Mouse (Mus musculus) heart, embryonic 10.5 days (tissue): ENCODE data around the gene Drc3. TPM values are rescaled to one million over a fixed set of nuclear protein-coding genes. Genes with fewer than 3 reads are reported as not detected.

Experiments used
- DNase-seq: peaks from one replicate; pipeline ENCODE4 v3.0.0-alpha.2; 2017; ENCODE audit warnings: low spot score
- H3K27ac ChIP-seq: fragments of 300-500 bp; sonication (generic); 2 replicates; pipeline ENCODE4 v1.5.1; 2016; ENCODE audit warnings: mild to moderate bottlenecking
- H3K27me3 ChIP-seq: fragments of 300-500 bp; sonication (generic); 2 replicates; pipeline ENCODE4 v1.6.1; 2016; ENCODE audit warnings: mild to moderate bottlenecking; ENCODE audit not compliant: poor library complexity, insufficient read depth, severe bottlenecking
- H3K36me3 ChIP-seq: fragments of 300-500 bp; sonication (generic); 2 replicates; pipeline ENCODE4 v1.6.1; 2016; ENCODE audit warnings: mild to moderate bottlenecking, moderate library complexity
- H3K4me1 ChIP-seq: fragments of 300-500 bp; sonication (generic); 2 replicates; pipeline ENCODE4 v1.6.1; 2016; ENCODE audit warnings: mild to moderate bottlenecking
- H3K4me3 ChIP-seq: fragments of 300-500 bp; sonication (generic); 2 replicates; pipeline ENCODE4 v1.5.1; 2016; ENCODE audit warnings: mild to moderate bottlenecking, moderate library complexity
- H3K9me3 ChIP-seq: fragments of 300-500 bp; sonication (generic); 2 replicates; pipeline ENCODE4 v1.6.1; 2016; ENCODE audit warnings: mild to moderate bottlenecking, moderate library complexity
- WGBS: fragments of 180-500 bp; shearing (Covaris S2); methylation state at CpG from one replicate; pipeline ENCODE4 v1.1.7; 2016; 5-methylcytosine and 5-hydroxymethylcytosine counted together
- polyA plus RNA-seq: library from polyadenylated mRNA; unstranded; fragments of >200 nt; fragmentation: Nextera tagmentation; extraction: Ambion mirVana; gene quantifications from 2 replicates; pipeline ENCODE4 v1.2.1, GENCODE M21; 2016

Gene Drc3
- polyA plus RNA-seq, 1 experiment from 2014 or later: 1.0 TPM

DNA sequence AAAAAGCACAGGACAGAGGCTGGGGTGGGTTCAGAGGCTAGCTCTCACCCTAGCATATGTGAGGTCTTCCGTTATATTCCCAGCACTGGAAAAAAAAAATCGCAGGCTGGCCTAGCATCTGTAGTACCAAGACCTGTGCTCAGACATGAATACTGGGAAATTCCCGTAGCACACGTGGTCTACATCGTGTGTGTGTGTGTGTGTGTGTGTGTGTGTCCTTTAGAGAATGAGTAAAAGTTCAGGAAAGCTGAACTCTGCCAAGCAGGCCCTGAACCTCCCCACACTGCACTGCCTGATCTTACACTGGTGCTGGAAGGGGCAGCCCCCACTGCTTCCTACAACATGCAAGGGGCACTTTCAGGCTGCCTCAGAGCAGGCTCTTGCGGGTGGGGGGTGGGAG is 21.4 kb downstream of the Drc3 start:
- Histone ChIP-seq H3K36me3 (no peaks in the 10 kb centered on the region), H3K27me3 (no peaks in the 10 kb centered on the region), H3K4me3 (no peak overlapping the region), H3K4me1 (no peaks in the 10 kb centered on the region), H3K9me3 (no peaks in the 10 kb centered on the region), H3K27ac (no peak overlapping the region)
- no peak for DNase-seq
- WGBS: 86% methylated on average over 6 of the region's 6 CpGs

DNA sequence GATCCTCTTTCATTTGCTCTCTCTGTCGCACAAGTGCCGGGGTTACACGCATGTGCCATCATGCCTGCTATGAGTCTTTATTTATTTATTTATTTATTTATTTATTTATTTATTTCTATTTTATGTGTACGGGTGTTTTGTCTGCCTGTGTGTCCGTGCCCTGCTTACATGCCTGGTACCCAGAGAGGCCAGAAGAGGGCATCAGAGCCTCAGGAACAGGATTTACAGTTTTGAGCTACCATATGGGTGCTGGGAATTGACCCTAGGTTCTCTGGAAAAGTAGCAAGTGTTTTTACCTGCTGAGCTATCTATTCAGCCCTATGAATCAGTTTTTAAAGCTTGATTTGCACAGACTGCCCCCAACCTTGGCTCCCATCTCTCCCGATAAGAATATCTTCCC is 30.4 kb downstream of the Drc3 start:
- Histone ChIP-seq H3K36me3 (no peaks in the 10 kb centered on the region), H3K9me3 (no peaks in the 10 kb centered on the region), H3K4me1 (peaks cover 30% of the 10 kb centered on the region), H3K4me3 (no peak overlapping the region), H3K27ac (no peak overlapping the region), H3K27me3 (peaks cover 10% of the 10 kb centered on the region; the same call in 1 of the 2 replicates)
- WGBS: 87% methylated on average over 6 of the region's 6 CpGs
- DNase-seq: no peak

DNA sequence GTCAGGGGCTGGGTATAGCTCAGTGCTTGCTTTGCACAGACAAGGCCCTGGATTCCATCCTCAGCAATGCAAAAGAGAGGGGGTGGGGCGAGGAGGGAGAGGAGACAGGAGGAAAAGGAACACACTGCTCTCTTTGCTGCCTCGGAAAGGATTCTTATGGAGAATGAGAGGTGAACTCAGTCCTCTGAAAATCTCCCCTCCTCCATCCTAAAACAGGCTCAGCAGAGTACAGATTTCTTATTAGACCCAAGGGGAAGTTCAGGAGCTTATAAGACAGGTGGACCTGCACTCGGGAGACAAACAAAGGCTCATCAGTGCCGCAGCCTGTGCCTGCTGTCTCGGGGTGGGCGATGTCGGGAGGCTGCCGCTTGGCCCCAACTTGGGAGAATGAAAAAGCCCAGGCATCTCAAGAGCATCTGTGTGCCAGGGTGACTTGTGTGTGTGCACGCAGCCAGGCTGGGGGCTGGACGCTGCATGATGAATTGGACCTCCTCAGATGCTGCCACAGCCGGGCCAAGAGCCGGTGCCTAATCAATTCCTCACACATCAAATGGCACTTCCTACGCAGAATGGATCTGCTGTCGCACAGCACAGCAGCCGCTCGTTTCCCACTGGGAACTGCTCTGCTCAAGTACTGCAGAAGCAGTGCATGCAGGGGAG is 31.8 kb downstream of the Drc3 start:
- no peak for DNase-seq
- peaks cover 30% of the 10 kb centered on the region for H3K4me1 ChIP-seq
- H3K36me3 ChIP-seq: no peaks in the 10 kb centered on the region
- H3K27me3 ChIP-seq: peaks cover 10% of the 10 kb centered on the region; the same call in 1 of the 2 replicates
- no peak overlapping the region; the same call in 1 of the 2 replicates for H3K27ac ChIP-seq
- no peaks in the 10 kb centered on the region for H3K9me3 ChIP-seq
- peak overlapping the region; percentile 42 for H3K4me3 ChIP-seq
- WGBS: 10% methylated on average over 16 of the region's 16 CpGs

DNA sequence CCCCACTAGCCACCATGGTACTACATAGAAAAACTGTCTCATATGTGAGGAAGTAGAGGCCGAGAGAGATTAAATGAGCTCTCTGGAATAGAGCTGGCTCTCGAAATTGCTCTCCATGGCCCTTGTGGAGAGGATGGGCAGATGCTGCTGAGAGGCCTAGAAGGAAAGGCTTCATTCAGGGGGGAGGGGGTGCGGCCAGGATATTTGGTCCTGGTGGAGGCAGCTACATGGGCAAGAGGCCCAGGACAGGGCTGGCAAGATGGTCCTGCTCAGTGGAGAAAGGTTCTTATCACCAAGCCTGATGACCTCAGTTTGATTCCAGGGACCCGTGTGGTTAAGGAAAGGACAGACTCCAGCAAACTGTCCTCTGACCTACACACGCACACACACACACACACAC is 32.8 kb downstream of the Drc3 start:
- peaks cover 27% of the 10 kb centered on the region for H3K4me1 ChIP-seq
- 69% methylated on average over 5 of the region's 5 CpGs for WGBS
- DNase-seq: no peak
- no peaks in the 10 kb centered on the region for H3K36me3 ChIP-seq
- H3K4me3 ChIP-seq: no peak overlapping the region
- H3K9me3 ChIP-seq: no peaks in the 10 kb centered on the region
- H3K27me3 ChIP-seq: peaks cover 10% of the 10 kb centered on the region; the same call in 1 of the 2 replicates
- no peak overlapping the region for H3K27ac ChIP-seq

DNA sequence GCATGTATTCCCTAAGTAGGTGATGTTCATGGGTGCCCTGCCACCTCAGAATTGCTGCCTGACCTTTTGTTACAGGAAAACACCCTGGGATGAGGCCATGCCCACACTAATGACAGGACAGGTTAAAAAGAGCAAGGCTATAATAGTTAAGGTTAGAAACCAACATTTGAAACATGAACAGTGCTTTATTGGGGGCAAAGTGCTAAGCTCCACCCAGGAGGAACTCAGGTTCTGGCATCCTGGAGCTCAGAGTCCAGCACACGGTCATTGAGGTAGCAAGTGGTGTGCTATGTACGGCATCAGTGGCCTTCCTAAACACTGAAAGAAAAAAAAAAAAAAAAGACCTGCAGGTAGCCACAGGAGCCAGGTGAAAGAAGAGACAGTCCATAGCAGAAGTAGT is 34.8 kb downstream of the Drc3 start:
- Histone ChIP-seq H3K9me3 (no peaks in the 10 kb centered on the region), H3K4me1 (peaks cover 16% of the 10 kb centered on the region), H3K4me3 (no peak overlapping the region), H3K27ac (no peak overlapping the region), H3K27me3 (peaks cover 10% of the 10 kb centered on the region; the same call in 1 of the 2 replicates), H3K36me3 (no peaks in the 10 kb centered on the region)
- no peak for DNase-seq
- 94% methylated on average over 2 of the region's 2 CpGs for WGBS

DNA sequence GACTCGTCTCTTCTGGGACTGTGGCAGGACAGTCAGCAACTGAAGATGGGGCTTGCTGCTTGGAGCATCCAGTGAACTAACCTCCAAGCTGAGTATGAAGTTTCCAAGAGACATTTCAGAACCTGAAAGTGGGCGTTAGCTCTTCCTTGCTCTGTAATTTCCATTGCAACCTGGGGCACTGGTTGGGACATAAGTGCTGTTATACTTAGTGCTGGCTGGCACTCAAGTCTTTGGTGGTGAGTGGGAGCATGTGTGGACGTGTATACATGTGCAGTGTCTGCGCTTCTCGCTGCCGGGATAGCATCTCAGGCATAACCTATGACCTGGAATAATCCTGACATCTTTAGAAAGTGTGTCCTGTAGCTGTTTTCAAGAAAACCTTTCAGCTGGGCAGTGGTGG is 38.2 kb downstream of the Drc3 start:
- H3K36me3 ChIP-seq: no peaks in the 10 kb centered on the region
- no peaks in the 10 kb centered on the region for H3K4me1 ChIP-seq
- H3K9me3 ChIP-seq: no peaks in the 10 kb centered on the region
- DNase-seq: no peak
- H3K27ac ChIP-seq: no peak overlapping the region
- H3K27me3 ChIP-seq: no peaks in the 10 kb centered on the region
- no peak overlapping the region for H3K4me3 ChIP-seq
- WGBS: 83% methylated on average over 6 of the region's 6 CpGs

DNA sequence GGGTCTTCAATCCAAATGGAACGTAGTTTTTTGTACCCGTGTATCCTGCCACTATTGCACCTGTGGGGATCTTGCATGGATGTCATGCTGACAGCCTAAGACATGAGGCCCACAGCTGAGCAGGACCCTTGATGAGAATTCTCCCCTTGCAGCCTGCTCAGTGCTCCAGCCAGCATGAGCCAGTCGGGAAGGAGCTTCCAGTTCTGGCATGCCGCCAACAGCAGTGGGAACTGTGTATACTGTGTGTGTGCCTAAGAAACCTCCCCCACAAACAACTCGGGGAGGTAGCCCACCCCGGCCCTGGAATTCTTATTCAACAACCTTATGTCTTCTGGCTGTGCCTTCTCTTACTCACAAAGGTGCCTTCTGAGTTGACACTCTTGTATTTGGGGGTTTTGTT is 43.4 kb downstream of the Drc3 start:
- H3K4me3 ChIP-seq: no peak overlapping the region
- no peaks in the 10 kb centered on the region for H3K4me1 ChIP-seq
- H3K27ac ChIP-seq: no peak overlapping the region
- whole genome bisulfite sequencing: 78% methylated on average over 6 of the region's 6 CpGs
- no peaks in the 10 kb centered on the region for H3K9me3 ChIP-seq
- DNase-seq: no peak
- H3K27me3 ChIP-seq: no peaks in the 10 kb centered on the region
- peaks cover 19% of the 10 kb centered on the region for H3K36me3 ChIP-seq

GRCm38 (mm10) chr11:60397172-60397571 is 44.0 kb downstream of the Drc3 start:
- no peak overlapping the region for H3K27ac ChIP-seq
- WGBS: 82% methylated on average over 2 of the region's 2 CpGs
- DNase-seq: no peak
- no peak overlapping the region for H3K4me3 ChIP-seq
- no peaks in the 10 kb centered on the region for H3K4me1 ChIP-seq
- no peaks in the 10 kb centered on the region for H3K27me3 ChIP-seq
- peaks cover 25% of the 10 kb centered on the region for H3K36me3 ChIP-seq
- H3K9me3 ChIP-seq: no peaks in the 10 kb centered on the region

DNA sequence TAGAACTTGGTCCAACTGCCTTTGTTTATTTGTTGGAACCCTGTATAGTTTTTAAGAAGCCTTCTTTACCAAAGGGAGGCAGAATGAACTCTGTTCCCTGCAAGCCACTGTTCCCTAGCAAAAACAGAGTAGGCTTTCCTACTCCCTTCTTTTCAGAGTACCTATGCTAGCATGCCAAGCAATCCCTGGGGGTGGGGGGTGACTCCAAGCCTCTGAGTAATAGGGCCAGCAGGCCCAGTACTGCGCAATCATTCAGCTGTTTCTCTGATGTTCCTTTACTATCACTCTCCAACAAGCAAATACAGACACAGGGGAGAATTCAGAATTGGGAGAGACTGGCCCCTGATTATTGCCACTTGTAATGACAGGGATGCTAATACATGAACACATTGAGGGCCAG is 53.5 kb downstream of the Drc3 start:
- no peak overlapping the region for H3K4me3 ChIP-seq

GRCm38 (mm10) chr11:60412173-60412572 is 59.0 kb downstream of the Drc3 start:
- no peak for DNase-seq
- WGBS: 21% methylated on average over 3 of the region's 3 CpGs
- H3K4me1 ChIP-seq: peaks cover 17% of the 10 kb centered on the region
- H3K4me3 ChIP-seq: no peak overlapping the region
- no peak overlapping the region for H3K27ac ChIP-seq
- H3K27me3 ChIP-seq: no peaks in the 10 kb centered on the region
- no peaks in the 10 kb centered on the region for H3K9me3 ChIP-seq
- H3K36me3 ChIP-seq: peaks cover 19% of the 10 kb centered on the region

More for the DNA sequence above, 53.5 kb downstream of the Drc3 start:
- DNase-seq: no peak
- Histone ChIP-seq H3K36me3 (peaks cover 74% of the 10 kb centered on the region), H3K4me1 (no peaks in the 10 kb centered on the region), H3K27ac (no peak overlapping the region), H3K27me3 (no peaks in the 10 kb centered on the region), H3K9me3 (no peaks in the 10 kb centered on the region)
- WGBS: 94% methylated on average over 1 of the region's 1 CpGs

GRCm38 (mm10) chr11:60412921-60413320 is 59.8 kb downstream of the Drc3 start:
- peaks cover 18% of the 10 kb centered on the region for H3K4me1 ChIP-seq
- no peak overlapping the region for H3K4me3 ChIP-seq
- 91% methylated on average over 2 of the region's 2 CpGs for WGBS
- DNase-seq: no peak
- H3K27me3 ChIP-seq: no peaks in the 10 kb centered on the region
- H3K27ac ChIP-seq: no peak overlapping the region
- no peaks in the 10 kb centered on the region for H3K9me3 ChIP-seq
- peaks cover 13% of the 10 kb centered on the region for H3K36me3 ChIP-seq

DNA sequence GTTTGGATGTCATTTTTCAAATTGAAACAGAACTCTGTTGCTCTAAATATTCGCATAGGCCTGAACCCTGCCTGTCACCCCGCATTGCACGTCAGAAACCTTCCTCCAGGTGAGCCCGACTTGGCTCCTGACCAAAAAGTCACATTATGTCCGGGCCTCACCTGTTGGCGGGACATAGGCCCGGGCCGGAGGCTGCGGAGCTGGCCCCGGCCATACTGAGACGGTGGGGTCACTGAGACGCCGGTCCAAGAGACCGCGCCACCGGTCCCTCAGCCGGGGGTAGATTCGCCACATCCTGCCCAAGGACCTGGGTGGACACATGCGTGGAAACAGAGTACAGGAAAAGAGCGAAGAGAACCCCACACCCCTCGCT is 63.4 kb downstream of the Drc3 start:
- no peak for DNase-seq
- Histone ChIP-seq H3K27ac (peak overlapping the region; percentile 92), H3K4me3 (peak overlapping the region; percentile 84), H3K9me3 (no peaks in the 10 kb centered on the region), H3K4me1 (peaks cover 30% of the 10 kb centered on the region), H3K36me3 (no peaks in the 10 kb centered on the region), H3K27me3 (no peaks in the 10 kb centered on the region)
- WGBS: under 1% methylated on average over 21 of the region's 21 CpGs

DNA sequence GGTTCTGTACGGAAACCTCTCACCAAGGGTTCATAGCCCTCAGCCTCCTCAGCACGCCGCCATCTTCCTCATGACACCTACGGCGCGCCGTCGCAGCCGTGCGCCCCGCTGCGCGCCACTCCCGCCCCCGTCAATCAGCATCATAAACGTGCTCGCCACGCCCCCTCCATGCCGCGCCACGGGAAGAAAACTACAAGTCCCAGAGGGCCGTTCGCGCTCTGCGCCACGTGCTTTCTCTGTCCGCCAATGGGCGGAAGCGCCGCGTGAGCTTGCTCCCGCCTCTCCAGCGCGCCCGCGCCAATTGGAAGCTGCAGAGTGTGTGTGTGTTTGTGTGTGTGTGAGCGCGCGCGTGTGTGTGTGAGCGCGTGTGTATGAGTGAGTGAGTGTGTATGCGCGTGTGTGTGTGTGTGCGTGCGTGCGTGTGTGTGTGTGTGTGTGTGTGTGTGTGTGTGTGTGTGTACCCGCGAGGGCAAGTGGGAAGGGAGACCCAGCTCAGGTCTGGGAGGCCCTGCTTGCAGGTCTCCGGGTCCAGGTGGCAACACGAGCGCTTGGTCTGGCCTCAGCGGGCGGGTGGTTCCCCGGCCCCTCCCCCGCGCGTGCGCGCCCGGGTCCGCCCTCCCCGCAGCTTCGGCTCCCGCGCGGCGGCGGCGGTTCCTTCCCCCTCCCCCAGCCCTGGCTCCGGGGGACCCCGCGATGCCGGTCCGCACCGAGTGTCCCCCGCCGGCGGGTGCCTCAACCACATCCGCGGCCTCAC is 64.0 kb downstream of the Drc3 start, which contains the start of gene Gid4:
TSS of gene Gid4 (plus strand) at position 183 of the 754 bp plus-strand sequence.
- H3K4me1 ChIP-seq: peaks cover 30% of the 10 kb centered on the region
- peak within 1 kb of the TSS; percentile 92 for H3K27ac ChIP-seq
- DNase-seq: peak; percentile 99
- H3K36me3 ChIP-seq: no peaks in the 10 kb centered on the region
- H3K27me3 ChIP-seq: no peaks in the 10 kb centered on the region
- WGBS: under 1% methylated on average over 75 of the region's 81 CpGs
- no peaks in the 10 kb centered on the region for H3K9me3 ChIP-seq
- H3K4me3 ChIP-seq: peak within 1 kb of the TSS; percentile 84
